Mouse (Mus musculus) stomach, embryonic 14.5 days (tissue): Measurements from ENCODE around the gene Metrnl. TPM values are rescaled to one million over a fixed set of nuclear protein-coding genes. Genes with fewer than 3 reads are reported as not detected.

Experiments
- ATAC-seq: fragments of 200-750 bp; cut with Nextera tagmentation; 2 replicates; pipeline ENCODE4 v1.8.0; 2017; ENCODE audit warnings: low read depth, moderate TSS enrichment; ENCODE audit not compliant: insufficient number of reproducible peaks, insufficient read depth, low FRiP score
- H3K27ac ChIP-seq: fragments of 300-500 bp; sonication (generic); 2 replicates; pipeline ENCODE4 v1.5.1; 2014; ENCODE audit warnings: mild to moderate bottlenecking, low read length, moderate library complexity, mixed read lengths
- H3K27me3 ChIP-seq: fragments of 300-500 bp; sonication (generic); 2 replicates; pipeline ENCODE4 v1.6.1; 2014; ENCODE audit warnings: low read length, control low read depth, mixed read lengths; ENCODE audit not compliant: control insufficient read depth, insufficient read depth
- H3K36me3 ChIP-seq: fragments of 300-500 bp; sonication (generic); 2 replicates; pipeline ENCODE4 v1.6.1; 2014; ENCODE audit warnings: mild to moderate bottlenecking, control low read depth, low read length, moderate library complexity, mixed read lengths; ENCODE audit not compliant: control insufficient read depth, insufficient read depth
- H3K4me1 ChIP-seq: fragments of 300-500 bp; sonication (generic); 2 replicates; pipeline ENCODE4 v1.6.1; 2014; ENCODE audit warnings: low read length, control low read depth, mixed read lengths; ENCODE audit not compliant: control insufficient read depth, insufficient read depth
- H3K4me2 ChIP-seq: fragments of 300-500 bp; sonication (generic); replicated peaks from 2 replicates; pipeline ENCODE4 v1.6.1; 2014; ENCODE audit warnings: low read depth, low read length, control low read depth
- H3K4me3 ChIP-seq: fragments of 300-500 bp; sonication (generic); 2 replicates; pipeline ENCODE4 v1.5.1; 2014; ENCODE audit warnings: low read depth, low read length, control low read depth
- H3K9ac ChIP-seq: fragments of 300-500 bp; sonication (generic); replicated peaks from 2 replicates; pipeline ENCODE4 v1.6.1; 2014; ENCODE audit warnings: low read depth, mild to moderate bottlenecking, control low read depth, low read length, moderate library complexity, mixed read lengths
- H3K9me3 ChIP-seq: fragments of 300-500 bp; sonication (generic); 2 replicates; pipeline ENCODE4 v1.6.1; 2016; ENCODE audit warnings: low read depth, low read length, control low read depth; ENCODE audit not compliant: control insufficient read depth
- WGBS: fragments of 180-500 bp; shearing (Covaris S2); extraction: QIAGEN DNeasy Blood & Tissue Kit; methylation state at CpG from one replicate; pipeline ENCODE4 v1.1.7; 2014; 5-methylcytosine and 5-hydroxymethylcytosine counted together
- polyA plus RNA-seq: library from polyadenylated mRNA; unstranded; fragments of >200 nt; fragmentation: Nextera tagmentation; extraction: Ambion mirVana; gene quantifications from 2 replicates; pipeline ENCODE4 v1.2.1, GENCODE M21; 2014

Metrnl gene
- polyA plus RNA-seq, 1 experiment from 2014 or later: 24.2 TPM

DNA sequence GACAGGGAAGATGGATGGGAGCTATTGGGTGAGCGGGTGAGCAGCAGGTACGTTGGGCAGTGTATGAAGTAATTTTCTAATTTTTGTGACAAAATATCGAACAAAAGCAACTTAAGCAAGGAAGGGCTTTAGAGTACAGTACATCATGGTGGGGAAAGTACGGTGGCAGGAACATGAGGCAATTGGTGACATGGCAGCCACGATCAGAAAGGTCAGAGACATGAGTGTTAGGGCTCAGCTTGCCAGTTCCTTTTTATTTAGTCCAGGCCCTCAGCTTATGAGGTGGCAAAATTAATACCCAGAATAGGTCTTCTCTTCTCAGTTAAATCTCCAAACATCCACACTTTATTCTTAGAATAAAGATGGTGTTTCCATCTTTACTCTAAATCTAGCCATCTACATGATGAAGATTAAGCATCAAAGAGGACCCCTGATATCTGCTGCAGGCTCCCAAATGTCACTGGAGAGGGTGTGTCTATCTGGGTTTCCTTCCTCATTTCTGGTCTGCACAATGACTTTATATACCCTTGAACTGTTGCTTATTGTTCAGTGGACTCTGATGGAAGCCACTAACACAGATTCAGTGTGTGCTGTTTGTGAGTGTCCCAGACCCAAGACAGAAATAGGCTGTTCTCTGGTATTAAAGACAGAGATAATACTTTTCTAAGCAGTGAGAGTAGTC, 46.8 kb downstream of the Metrnl start:
- WGBS: 88% methylated on average over 5 of the region's 5 CpGs
- H3K27me3 ChIP-seq: no peaks in the 10 kb centered on the region
- H3K36me3 ChIP-seq: no peaks in the 10 kb centered on the region
- no peak overlapping the region for H3K9ac ChIP-seq
- no peak overlapping the region for H3K4me3 ChIP-seq
- H3K27ac ChIP-seq: no peak overlapping the region
- no peak for ATAC-seq
- H3K4me1 ChIP-seq: no peaks in the 10 kb centered on the region
- H3K9me3 ChIP-seq: no peaks in the 10 kb centered on the region
- H3K4me2 ChIP-seq: no peak overlapping the region

Other genes starting within 250 kb of the Metrnl start
- 32.0 and 33.2 TPM in 2 replicates for gene Tbcd, start 249.6 kb upstream of the Metrnl start, polyA plus RNA-seq
- gene Zfp750, start 182.2 kb upstream of the Metrnl start, polyA plus RNA-seq: 8.6 and 8.9 TPM in 2 replicates
- 9.0 and 9.2 TPM in 2 replicates for gene B3gntl1, start 28.4 kb upstream of the Metrnl start, polyA plus RNA-seq
- not detected in 2 replicates for gene Ptchd3, start 128.7 kb downstream of the Metrnl start, polyA plus RNA-seq